8 mouse cellular contexts compared by ENCODE assay signal in genomic region chr4:104366894-104367740, GRCm38 (mm10).
DNase-seq lines count a peak whose midpoint lies in the region; ATAC-seq and TF ChIP-seq lines count a peak whose summit lies in the region.

No protein-coding gene starts in this region.

- H3K4me3 ChIP-seq in intestine, embryonic 14.5 days (ENCODE audit: low read depth, low read length): peak overlapping the region; percentile 56
- peak overlapping the region; percentile 83 for H3K4me3 ChIP-seq in left cerebral cortex, adult 2 months

- peak; percentile 88 for ATAC-seq in intestine, embryonic 14.5 days (replicated peaks; ENCODE audit: low FRiP score, low TSS enrichment, low read depth)
- ATAC-seq in megakaryocyte progenitor cell, adult 5-6 weeks (replicated peaks; ENCODE audit: poor library complexity): peak; percentile 23; the same call in 1 of the 2 replicates

- H3K4me2 ChIP-seq in intestine, embryonic 14.5 days (ENCODE audit: low read length): peak overlapping the region; percentile 87

- peak; percentile 51 for TF ChIP-seq CTCF in left cerebral cortex, adult 2 months (IDR thresholded peaks at IDR 0.05)

- H3K27ac ChIP-seq in intestine, embryonic 14.5 days (ENCODE audit: low read depth): no peak overlapping the region
- H3K27ac ChIP-seq in left cerebral cortex, adult 2 months: peak overlapping the region; percentile 93

- H3K36me3 ChIP-seq in intestine, embryonic 14.5 days (ENCODE audit: control insufficient read depth, insufficient read depth, low read length): no peaks in the 10 kb centered on the region

- peaks cover 8% of the 10 kb centered on the region for H3K4me1 ChIP-seq in intestine, embryonic 14.5 days (replicated peaks; ENCODE audit: control insufficient read depth, insufficient read depth, low read length)

- no peaks in the 10 kb centered on the region for H3K9me3 ChIP-seq in intestine, embryonic 14.5 days (ENCODE audit: control insufficient read depth, low read length)

- intact Hi-C loops in left cerebral cortex, adult 2 months (cut with DNase I): loop anchor here (1.0 to 10.0 kb wide), 7 partner anchors 95 to 672 kb away; no protein-coding TSS in a partner anchor

- H3K27me3 ChIP-seq in intestine, embryonic 14.5 days (replicated peaks; ENCODE audit: control insufficient read depth, insufficient read depth, low read length): peaks cover 54% of the 10 kb centered on the region

- peak; percentile 86 for DNase-seq in ZHBTc4 (ENCODE audit: low read depth, low spot score)
- peak; percentile 83 for DNase-seq in cerebellum, adult 9-11 months
- DNase-seq in frontal cortex, postnatal 14 days (ENCODE audit: low spot score in 2 of 2): peak; percentile 69 to 75
- DNase-seq in intestine, embryonic 14.5 days (ENCODE audit: low spot score): peak; percentile 85
- DNase-seq in left cerebral cortex, adult 2 months (ENCODE audit: extremely low spot score in 1 of 2, low spot score in 2 of 2): peak; percentile 82 to 86
- peak; percentile 88 for DNase-seq in right cerebral cortex, postnatal 4 days
- no peak for DNase-seq in T-cell, adult 2 months (ENCODE audit: low spot score)

- peak overlapping the region; percentile 36 for H3K9ac ChIP-seq in intestine, embryonic 14.5 days (ENCODE audit: low read length)

- under 1% methylated on average over 66 of the region's 94 CpGs for WGBS in intestine, embryonic 14.5 days
